ENCODE assay signal across 8 mouse cellular contexts in the genomic region with DNA sequence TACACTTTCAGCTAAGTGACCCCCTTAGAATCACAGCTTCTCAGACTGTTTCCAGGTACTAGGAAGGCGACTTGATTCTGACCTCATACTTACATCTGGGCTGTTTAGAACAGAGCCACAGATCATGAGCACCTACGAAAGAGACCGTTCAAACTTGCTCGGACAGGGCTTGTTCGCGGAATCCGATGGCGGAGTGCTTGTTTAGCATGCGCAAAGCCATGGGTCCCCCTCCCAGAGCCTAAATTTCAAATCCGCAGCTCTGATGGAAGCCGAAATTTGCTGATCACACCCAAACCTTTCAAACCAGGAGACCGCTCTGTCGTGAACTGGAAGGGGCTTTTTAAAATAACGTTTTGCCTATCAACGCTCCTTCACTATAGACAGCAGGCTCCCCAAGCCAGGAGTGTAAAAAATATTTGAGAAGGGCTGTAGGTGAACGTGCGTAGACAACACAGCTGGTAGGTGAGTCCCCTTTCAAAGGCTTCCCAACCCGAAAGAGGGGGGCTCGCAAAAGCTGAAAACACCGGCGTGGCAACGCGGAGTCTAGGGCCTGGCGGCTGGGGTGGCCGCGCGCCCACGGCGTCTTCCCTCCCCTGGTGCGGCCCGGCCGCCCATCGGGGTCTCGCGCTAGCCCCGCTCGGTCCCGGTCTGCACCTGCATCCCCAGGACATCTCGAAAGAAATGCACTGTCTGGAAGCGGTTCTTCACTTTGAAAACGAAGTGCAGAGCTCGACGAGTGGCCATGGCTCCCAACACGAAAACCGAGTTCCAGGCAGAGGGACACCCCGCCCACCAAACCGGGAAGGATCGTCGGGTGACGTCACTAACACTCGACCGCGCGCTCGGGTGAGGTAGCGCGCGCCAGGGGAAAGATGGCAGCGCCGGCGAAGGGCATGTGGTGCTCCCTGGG. TPM values are rescaled to one million over a fixed set of nuclear protein-coding genes. Genes with fewer than 3 reads are reported as not detected.
DNase-seq lines count a peak whose midpoint lies in the region; ATAC-seq lines count a peak whose summit lies in the region.

A gene (plus strand): TSS at position 815 of the 910 bp plus-strand sequence.
A gene (minus strand): TSS at position 825 of the 910 bp plus-strand sequence.

- peak within 1 kb of the TSS; percentile 90 for H3K4me2 ChIP-seq in intestine, embryonic 14.5 days (ENCODE audit: low read length)

- peak; percentile 91 for ATAC-seq in intestine, embryonic 14.5 days (replicated peaks; ENCODE audit: low FRiP score, low TSS enrichment, low read depth)

- intact Hi-C loops in gastrocnemius, postnatal 14 days (cut with DNase I; ENCODE audit: low total_unique reads): no loop called here
- intact Hi-C loops in left cerebral cortex, postnatal 14 days (cut with DNase I): no loop called here

- peak; percentile 88 for DNase-seq in adipocyte (ENCODE audit: low spot score)
- peak; percentile 97 for DNase-seq in embryo, embryonic 10 days (ENCODE audit: low spot score)
- peak; percentile 92 for DNase-seq in gastrocnemius, postnatal 14 days
- DNase-seq in intestine, embryonic 14.5 days (ENCODE audit: low spot score): peak; percentile 99
- DNase-seq in left cerebral cortex, postnatal 14 days (ENCODE audit: low spot score in 2 of 2): peak; percentile 90 to 93
- DNase-seq in mesoderm, embryonic 11.5 days (ENCODE audit: low read depth, low spot score): peak; percentile 94
- peak; percentile 82 to 83 for DNase-seq in right cerebral cortex, postnatal 36 days (ENCODE audit: low spot score in 2 of 2)
- DNase-seq in yolk sac, embryonic 10.5 days (ENCODE audit: low spot score): peak; percentile 88

- peaks cover 23% of the 10 kb centered on the region for H3K36me3 ChIP-seq in intestine, embryonic 14.5 days (ENCODE audit: control insufficient read depth, insufficient read depth, low read length)

- WGBS in intestine, embryonic 14.5 days: under 1% methylated on average over 61 of the region's 61 CpGs

- H3K9me3 ChIP-seq in intestine, embryonic 14.5 days (ENCODE audit: control insufficient read depth, low read length): no peaks in the 10 kb centered on the region

- no peaks in the 10 kb centered on the region for H3K27me3 ChIP-seq in intestine, embryonic 14.5 days (replicated peaks; ENCODE audit: control insufficient read depth, insufficient read depth, low read length)

- H3K27ac ChIP-seq in intestine, embryonic 14.5 days (ENCODE audit: low read depth): peak within 1 kb of the TSS; percentile 71

- H3K4me3 ChIP-seq in intestine, embryonic 14.5 days (ENCODE audit: low read depth, low read length): peak within 1 kb of the TSS; percentile 99

- peak within 1 kb of the TSS; percentile 83 for H3K9ac ChIP-seq in intestine, embryonic 14.5 days (ENCODE audit: low read length)

- H3K4me1 ChIP-seq in intestine, embryonic 14.5 days (replicated peaks; ENCODE audit: control insufficient read depth, insufficient read depth, low read length): peaks cover 14% of the 10 kb centered on the region; the same call in 1 of the 2 replicates

RNA-seq across cellular contexts. Expression of the first gene that starts in this region (rescaled TPM):
- 10 to 100 TPM; 13.4 to 14.4 TPM for total RNA-seq in gastrocnemius, postnatal 14 days (2021)
- polyA plus RNA-seq in intestine, embryonic 14.5 days (2014; fragmentation: Nextera tagmentation; extraction: Ambion mirVana): 29.6 and 29.9 TPM in 2 replicates
- total RNA-seq in left cerebral cortex, postnatal 14 days (2021): 10 to 100 TPM; 15.0 to 15.1 TPM

RNA-seq across cellular contexts. Expression of the second gene that starts in this region (rescaled TPM):
- total RNA-seq in gastrocnemius, postnatal 14 days (2021): 10 to 100 TPM; 25.2 to 28.0 TPM
- polyA plus RNA-seq in intestine, embryonic 14.5 days (2014; fragmentation: Nextera tagmentation; extraction: Ambion mirVana): 147 and 161 TPM in 2 replicates
- 10 to 100 TPM; 44.5 to 46.3 TPM for total RNA-seq in left cerebral cortex, postnatal 14 days (2021)

Comparison
In these comparisons a context has a peak if more than half of its experiments do, and no peak if none do; other contexts are left out.
1. Peak in every context shown above with its lines: DNase-seq, ATAC-seq, H3K4me3 ChIP-seq and H3K27ac ChIP-seq.